Mouse (Mus musculus) embryonic fibroblast, embryonic 13.5 days (primary cell): ENCODE results near the gene Mgat2.
"Not testable (repeated sequence)": the region's sequence is repeated elsewhere in the genome, so short reads cannot be mapped to it uniquely, and the experiment has no call there.

Experiments
- CTCF ChIP-seq: IDR thresholded peaks from 2 replicates; pipeline ENCODE4 v1.5.1; 2011; ENCODE audit warnings: mild to moderate bottlenecking, control low read depth, low read length, moderate library complexity, borderline replicate concordance; ENCODE audit not compliant: insufficient read depth
- POLR2A ChIP-seq: IDR thresholded peaks from 2 replicates; pipeline ENCODE4 v1.6.1; 2011; ENCODE audit warnings: low read depth, mild to moderate bottlenecking, control low read depth, low read length, moderate library complexity

GRCm38 (mm10) chr12:69163586-69163985 is 20.4 kb upstream of the Mgat2 start:
- TF ChIP-seq CTCF, POLR2A: not testable (repeated sequence)
